Mouse (Mus musculus) lung, postnatal 25 days (tissue): Measurements from ENCODE around the gene Dmxl2.

ENCODE experiments used
- DNase-seq: peaks from one replicate; pipeline ENCODE4 v3.0.0; 2022; ENCODE audit warnings: low spot score

Gene Dmxl2

GRCm38 (mm10) chr9:54316363-54316762 is 185.1 kb downstream of the Dmxl2 start:
- DNase-seq, result no peak
